Mouse (Mus musculus): Measurements from ENCODE around the gene Ifnl3.
"Not testable (repeated sequence)": the region's sequence is repeated elsewhere in the genome, so short reads cannot be mapped to it uniquely, and the experiment has no call there.

- not testable (repeated sequence) for TF ChIP-seq CTCF, POLR2A (IDR thresholded peaks at IDR 0.05; ENCODE audit: extremely low read depth, insufficient read depth, low read length)
These were observed 16.2 kb downstream of the Ifnl3 start for GRCm38 (mm10) chr7:28538886-28539285.

Measured in cortical plate, adult 2 months (tissue).